Mouse (Mus musculus): ENCODE data around the gene Ficd. TPM values are rescaled to one million over a fixed set of nuclear protein-coding genes. Genes with fewer than 3 reads are reported as not detected.
A peak's percentile ranks its signal among the peaks of the same experiment; 100 is the strongest.
"Not testable (repeated sequence)": the region's sequence is repeated elsewhere in the genome, so short reads cannot be mapped to it uniquely, and the experiment has no call there.

Ficd gene
- total and polyA plus RNA-seq, 3 experiments = 7.2 to 9.3 (median 8.7) TPM

DNA sequence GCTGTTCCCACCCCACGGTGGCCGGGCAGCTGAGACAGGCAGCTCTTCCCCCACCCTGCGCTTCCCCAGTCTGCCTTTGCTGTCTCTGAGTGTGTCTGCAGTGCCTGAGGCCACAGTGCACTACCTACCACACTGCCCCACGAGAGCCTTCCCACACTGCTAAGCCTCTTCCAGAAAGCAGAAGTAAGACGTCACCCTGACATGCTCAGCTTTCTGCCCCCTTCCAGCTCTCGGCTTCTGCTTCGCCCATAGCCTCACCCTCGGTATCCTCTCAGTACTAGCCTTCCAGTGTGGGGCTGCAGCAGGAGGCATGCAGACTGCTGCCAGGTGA is 41.3 kb downstream of the Ficd start:
- H3K9ac ChIP-seq (ENCODE audit: low read depth, low read length) = no peak overlapping the region
- WGBS = 88% methylated on average over 8 of the region's 8 CpGs
- no peak overlapping the region for H3K4me3 ChIP-seq
- no peaks in the 10 kb centered on the region for H3K36me3 ChIP-seq (ENCODE audit: control insufficient read depth, insufficient read depth, low read length)
- TF ChIP-seq CTCF (IDR thresholded peaks at IDR 0.05) (no peak), POLR2A (IDR thresholded peaks at IDR 0.05; ENCODE audit: insufficient read depth, low read depth, low read length) (no peak), EP300 (IDR thresholded peaks at IDR 0.05; ENCODE audit: insufficient read depth, low read depth, low read length) (no peak)
- intact Hi-C loops (cut with DNase I) = no loop called here
- no peaks in the 10 kb centered on the region for H3K4me1 ChIP-seq (ENCODE audit: control insufficient read depth, insufficient read depth, low read length)
- H3K27me3 ChIP-seq (ENCODE audit: control insufficient read depth, insufficient read depth, low read length) = no peaks in the 10 kb centered on the region
- H3K79me2 ChIP-seq (replicated peaks; ENCODE audit: control insufficient read depth, insufficient read depth, low read length) = no peaks in the 10 kb centered on the region
- peak in 1 of 2 experiments; percentile 60 for DNase-seq
- no peak overlapping the region for H3K27ac ChIP-seq

DNA sequence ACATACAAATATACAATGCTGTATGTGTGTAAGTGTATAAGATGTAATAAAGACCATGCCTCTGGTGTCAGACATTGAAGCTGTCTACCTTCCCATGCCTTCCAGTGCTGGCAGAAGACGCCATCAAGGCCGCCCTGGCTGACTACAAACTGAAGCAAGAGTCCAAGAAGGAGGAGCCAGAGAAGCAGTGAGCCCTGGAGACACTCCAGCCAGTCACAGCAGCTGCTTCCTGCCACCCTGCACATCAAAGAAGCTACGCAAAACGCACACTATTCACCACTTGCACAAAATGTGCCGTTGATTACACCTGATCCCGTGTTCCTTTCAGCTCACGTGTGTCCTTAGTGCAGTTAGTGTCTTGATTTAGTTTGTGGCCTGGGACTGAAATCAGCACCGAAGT is 42.1 kb downstream of the Ficd start:
- DNase-seq = peak in 1 of 2 experiments; percentile 31
- 70% methylated on average over 8 of the region's 8 CpGs for WGBS
- H3K9ac ChIP-seq (ENCODE audit: low read depth, low read length); H3K36me3 ChIP-seq (ENCODE audit: control insufficient read depth, insufficient read depth, low read length); H3K4me1 ChIP-seq (ENCODE audit: control insufficient read depth, insufficient read depth, low read length); H3K27ac ChIP-seq; H3K4me3 ChIP-seq; H3K27me3 ChIP-seq (ENCODE audit: control insufficient read depth, insufficient read depth, low read length); intact Hi-C loops (cut with DNase I); H3K79me2 ChIP-seq (replicated peaks; ENCODE audit: control insufficient read depth, insufficient read depth, low read length): not testable (repeated sequence)

DNA sequence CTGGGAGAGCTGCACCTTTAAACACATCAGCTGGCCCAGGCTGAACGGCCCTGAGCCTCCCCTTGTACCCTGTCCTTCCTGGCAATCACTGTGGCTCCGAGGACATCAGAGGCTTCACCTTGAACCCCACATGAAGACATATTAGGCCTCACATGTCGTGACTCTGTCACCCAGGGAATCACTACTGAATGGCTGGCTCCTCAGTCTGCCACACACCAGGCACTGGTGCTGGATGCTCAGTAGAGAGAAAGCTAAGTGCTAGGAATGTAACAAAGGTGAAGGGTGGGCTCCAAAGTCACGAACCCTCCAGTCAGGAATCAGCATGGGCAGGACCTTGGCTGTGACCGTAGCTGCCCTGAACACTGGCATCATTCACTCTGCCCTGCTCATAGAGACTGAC is 44.0 kb downstream of the Ficd start:
- no peaks in the 10 kb centered on the region for H3K79me2 ChIP-seq (replicated peaks; ENCODE audit: control insufficient read depth, insufficient read depth, low read length)
- no peak overlapping the region for H3K9ac ChIP-seq (ENCODE audit: low read depth, low read length)
- DNase-seq = no peak
- TF ChIP-seq CTCF (IDR thresholded peaks at IDR 0.05) (no peak), POLR2A (IDR thresholded peaks at IDR 0.05; ENCODE audit: insufficient read depth, low read depth, low read length) (no peak), EP300 (IDR thresholded peaks at IDR 0.05; ENCODE audit: insufficient read depth, low read depth, low read length) (no peak)
- intact Hi-C loops (cut with DNase I) = no loop called here
- no peaks in the 10 kb centered on the region for H3K27me3 ChIP-seq (ENCODE audit: control insufficient read depth, insufficient read depth, low read length)
- H3K36me3 ChIP-seq (ENCODE audit: control insufficient read depth, insufficient read depth, low read length) = no peaks in the 10 kb centered on the region
- no peak overlapping the region for H3K27ac ChIP-seq
- no peak overlapping the region for H3K4me3 ChIP-seq
- H3K4me1 ChIP-seq (ENCODE audit: control insufficient read depth, insufficient read depth, low read length) = no peaks in the 10 kb centered on the region
- 73% methylated on average over 5 of the region's 5 CpGs for WGBS

DNA sequence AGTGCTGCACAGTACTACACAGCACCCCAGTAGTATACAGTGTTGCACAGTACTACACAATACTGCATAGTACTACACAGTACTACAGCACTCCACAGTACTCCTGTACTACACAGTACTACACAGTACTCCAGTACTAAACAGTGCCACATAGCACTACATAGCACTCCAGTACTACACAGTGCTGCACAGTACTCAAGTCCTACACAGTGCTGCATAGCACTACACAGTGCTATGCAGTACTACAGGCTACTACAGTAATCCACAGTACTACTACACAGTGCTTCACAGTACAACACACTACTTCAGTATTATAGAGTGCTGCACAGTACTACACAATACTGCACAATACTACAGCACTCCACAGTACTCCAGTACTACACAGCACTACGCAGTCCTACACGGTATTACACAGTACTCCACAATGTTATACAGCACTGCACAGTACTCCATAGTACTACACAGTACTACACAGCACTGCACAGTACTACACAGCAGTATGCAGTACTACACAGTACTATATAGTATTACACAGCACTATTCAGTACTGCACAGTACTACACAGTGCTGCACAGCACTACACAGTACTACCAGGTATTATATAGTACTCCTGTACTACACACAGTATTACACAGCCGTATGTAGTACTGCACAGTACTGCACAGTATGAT is 44.6 kb downstream of the Ficd start:
- H3K27me3 ChIP-seq (ENCODE audit: control insufficient read depth, insufficient read depth, low read length) = no peaks in the 10 kb centered on the region
- no peaks in the 10 kb centered on the region for H3K36me3 ChIP-seq (ENCODE audit: control insufficient read depth, insufficient read depth, low read length)
- H3K27ac ChIP-seq = no peak overlapping the region
- 98% methylated on average over 3 of the region's 3 CpGs for WGBS
- H3K79me2 ChIP-seq (replicated peaks; ENCODE audit: control insufficient read depth, insufficient read depth, low read length) = no peaks in the 10 kb centered on the region
- intact Hi-C loops (cut with DNase I) = no loop called here
- no peak overlapping the region for H3K4me3 ChIP-seq
- no peaks in the 10 kb centered on the region for H3K4me1 ChIP-seq (ENCODE audit: control insufficient read depth, insufficient read depth, low read length)
- DNase-seq = no peak
- no peak overlapping the region for H3K9ac ChIP-seq (ENCODE audit: low read depth, low read length)
- TF ChIP-seq CTCF (IDR thresholded peaks at IDR 0.05) (no peak), EP300 (IDR thresholded peaks at IDR 0.05; ENCODE audit: insufficient read depth, low read depth, low read length) (no peak), POLR2A (IDR thresholded peaks at IDR 0.05; ENCODE audit: insufficient read depth, low read depth, low read length) (no peak)

DNA sequence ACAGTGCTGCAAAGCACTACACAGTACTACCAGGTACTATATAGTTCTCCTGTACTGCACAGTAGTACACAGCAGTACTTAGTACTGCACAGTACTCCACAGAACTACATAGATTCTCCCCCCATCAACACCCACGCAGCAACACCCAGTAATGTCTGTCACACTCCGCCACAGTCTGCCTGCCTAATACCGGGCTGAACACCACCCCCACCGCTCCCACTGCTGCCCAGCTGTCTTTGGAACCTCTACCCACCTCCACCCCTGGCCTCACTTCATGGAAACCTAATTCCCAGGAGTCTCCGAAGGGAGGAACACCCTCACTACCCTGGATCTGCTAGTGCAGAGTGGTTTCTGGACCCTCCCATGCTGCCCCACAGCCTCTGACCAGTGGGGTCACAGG is 45.2 kb downstream of the Ficd start:
- no peak for DNase-seq
- no peaks in the 10 kb centered on the region for H3K27me3 ChIP-seq (ENCODE audit: control insufficient read depth, insufficient read depth, low read length)
- H3K4me3 ChIP-seq = no peak overlapping the region
- no peak overlapping the region for H3K9ac ChIP-seq (ENCODE audit: low read depth, low read length)
- H3K79me2 ChIP-seq (replicated peaks; ENCODE audit: control insufficient read depth, insufficient read depth, low read length) = no peaks in the 10 kb centered on the region
- H3K27ac ChIP-seq = no peak overlapping the region
- 83% methylated on average over 5 of the region's 5 CpGs for WGBS
- TF ChIP-seq CTCF (IDR thresholded peaks at IDR 0.05) (no peak), POLR2A (IDR thresholded peaks at IDR 0.05; ENCODE audit: insufficient read depth, low read depth, low read length) (no peak), EP300 (IDR thresholded peaks at IDR 0.05; ENCODE audit: insufficient read depth, low read depth, low read length) (no peak)
- intact Hi-C loops (cut with DNase I) = no loop called here
- H3K36me3 ChIP-seq (ENCODE audit: control insufficient read depth, insufficient read depth, low read length) = no peaks in the 10 kb centered on the region
- no peaks in the 10 kb centered on the region for H3K4me1 ChIP-seq (ENCODE audit: control insufficient read depth, insufficient read depth, low read length)

DNA sequence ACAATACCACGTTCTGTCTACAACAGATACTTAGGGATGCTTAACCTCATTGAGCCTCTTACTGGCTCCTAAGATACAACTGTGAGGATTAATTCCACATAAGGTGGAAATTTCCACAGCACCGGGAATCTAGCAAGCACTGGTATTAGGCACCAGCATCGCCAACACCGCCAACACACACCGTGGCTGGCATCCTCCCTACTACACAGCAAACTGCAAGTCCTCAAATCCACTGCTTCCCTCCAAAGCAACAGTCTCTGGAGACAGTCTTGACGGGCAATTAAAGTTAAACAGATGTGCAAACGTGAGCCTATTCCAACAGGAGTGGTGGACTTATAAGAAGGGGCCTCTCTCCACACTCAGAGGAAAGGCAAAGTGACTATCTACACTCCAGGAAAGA is 45.7 kb downstream of the Ficd start:
- Histone ChIP-seq H3K79me2 (replicated peaks; ENCODE audit: control insufficient read depth, insufficient read depth, low read length) (no peaks in the 10 kb centered on the region), H3K27me3 (ENCODE audit: control insufficient read depth, insufficient read depth, low read length) (no peaks in the 10 kb centered on the region), H3K36me3 (ENCODE audit: control insufficient read depth, insufficient read depth, low read length) (no peaks in the 10 kb centered on the region), H3K9ac (ENCODE audit: low read depth, low read length) (no peak overlapping the region), H3K4me1 (ENCODE audit: control insufficient read depth, insufficient read depth, low read length) (no peaks in the 10 kb centered on the region), H3K27ac (no peak overlapping the region), H3K4me3 (no peak overlapping the region)
- intact Hi-C loops (cut with DNase I) = no loop called here
- no peak for DNase-seq
- TF ChIP-seq CTCF (IDR thresholded peaks at IDR 0.05) (no peak), EP300 (IDR thresholded peaks at IDR 0.05; ENCODE audit: insufficient read depth, low read depth, low read length) (no peak), POLR2A (IDR thresholded peaks at IDR 0.05; ENCODE audit: insufficient read depth, low read depth, low read length) (no peak)
- 68% methylated on average over 7 of the region's 7 CpGs for WGBS
